Mouse (Mus musculus) hindbrain, postnatal 0 days (tissue): ENCODE measurements at regions not wholly inside any gene's neighbourhood (a gene's known extent, or its start where the extent isn't known, plus 50 kb on each side); places are given as distances from the start of the nearest gene placed in this dataset.

Experiments used
- ATAC-seq: fragments of 200-750 bp; cut with Nextera tagmentation; 2 replicates; pipeline ENCODE4 v1.8.0; 2017; ENCODE audit warnings: mild to moderate bottlenecking, moderate TSS enrichment, moderate library complexity
- DNase-seq: peaks from one replicate; pipeline ENCODE4 v3.0.0-alpha.2; 2015; ENCODE audit warnings: low spot score
- H3K27ac ChIP-seq: fragments of 300-500 bp; sonication (generic); 2 replicates; pipeline ENCODE4 v1.5.1; 2014; ENCODE audit warnings: mild to moderate bottlenecking
- H3K27me3 ChIP-seq: fragments of 300-500 bp; sonication (generic); 2 replicates; pipeline ENCODE4 v1.6.1; 2014; ENCODE audit warnings: low read length, mixed read lengths; ENCODE audit not compliant: insufficient read depth
- H3K36me3 ChIP-seq: fragments of 300-500 bp; sonication (generic); 2 replicates; pipeline ENCODE4 v1.6.1; 2014; ENCODE audit warnings: low read length, mixed read lengths; ENCODE audit not compliant: insufficient read depth
- H3K4me1 ChIP-seq: fragments of 300-500 bp; sonication (generic); 2 replicates; pipeline ENCODE4 v1.6.1; 2014; ENCODE audit warnings: antibody characterized with exemption, low read length, mixed read lengths; ENCODE audit not compliant: insufficient read depth
- H3K4me2 ChIP-seq: fragments of 300-500 bp; sonication (generic); 2 replicates; pipeline ENCODE4 v1.6.1; 2014; ENCODE audit warnings: low read depth, mild to moderate bottlenecking, low read length, moderate library complexity, mixed read lengths
- H3K4me3 ChIP-seq: fragments of 300-500 bp; sonication (generic); 2 replicates; pipeline ENCODE4 v1.5.1; 2014; ENCODE audit warnings: low read length
- H3K9ac ChIP-seq: fragments of 300-500 bp; sonication (generic); replicated peaks from 2 replicates; pipeline ENCODE4 v1.6.1; 2014; ENCODE audit warnings: mild to moderate bottlenecking, low read length, moderate library complexity, mixed read lengths
- H3K9me3 ChIP-seq: fragments of 300-500 bp; sonication (generic); 2 replicates; pipeline ENCODE4 v1.6.1; 2016; ENCODE audit warnings: low read length, mixed read lengths
- CTCF ChIP-seq: IDR thresholded peaks from 2 replicates; pipeline ENCODE4 v1.5.1; 2016; ENCODE audit warnings: antibody characterized with exemption, control low read depth, low read depth
- WGBS: fragments of 180-500 bp; shearing (Covaris S2); extraction: QIAGEN DNeasy Blood & Tissue Kit; methylation state at CpG from one replicate; pipeline ENCODE4 v1.1.7; 2014; 5-methylcytosine and 5-hydroxymethylcytosine counted together

- ATAC-seq (no peak), DNase-seq (no peak)
- 57% methylated on average over 10 of the region's 10 CpGs for WGBS
- Histone ChIP-seq H3K9ac (no peak overlapping the region), H3K36me3 (no peaks in the 10 kb centered on the region), H3K4me2 (no peak overlapping the region), H3K9me3 (no peaks in the 10 kb centered on the region), H3K27me3 (no peaks in the 10 kb centered on the region), H3K27ac (no peak overlapping the region), H3K4me1 (no peaks in the 10 kb centered on the region), H3K4me3 (no peak overlapping the region)
- no peak for TF ChIP-seq CTCF
Measured at GRCm38 (mm10) chr1:152269936-152270702, 116.4 kb downstream of the Tsen15 start.

- ATAC-seq (no peak), DNase-seq (no peak)
- no peaks in the 10 kb centered on the region for H3K9me3 ChIP-seq
- H3K27me3 ChIP-seq = no peaks in the 10 kb centered on the region
- no peak overlapping the region for H3K9ac ChIP-seq
- H3K4me3 ChIP-seq = no peak overlapping the region
- no peak overlapping the region for H3K4me2 ChIP-seq
- TF ChIP-seq CTCF = no peak
- no peak overlapping the region for H3K27ac ChIP-seq
- H3K4me1 ChIP-seq = no peaks in the 10 kb centered on the region
- no peaks in the 10 kb centered on the region for H3K36me3 ChIP-seq
Measured at GRCm38 (mm10) chr1:152266390-152266789, 120.1 kb downstream of the Tsen15 start.

DNA sequence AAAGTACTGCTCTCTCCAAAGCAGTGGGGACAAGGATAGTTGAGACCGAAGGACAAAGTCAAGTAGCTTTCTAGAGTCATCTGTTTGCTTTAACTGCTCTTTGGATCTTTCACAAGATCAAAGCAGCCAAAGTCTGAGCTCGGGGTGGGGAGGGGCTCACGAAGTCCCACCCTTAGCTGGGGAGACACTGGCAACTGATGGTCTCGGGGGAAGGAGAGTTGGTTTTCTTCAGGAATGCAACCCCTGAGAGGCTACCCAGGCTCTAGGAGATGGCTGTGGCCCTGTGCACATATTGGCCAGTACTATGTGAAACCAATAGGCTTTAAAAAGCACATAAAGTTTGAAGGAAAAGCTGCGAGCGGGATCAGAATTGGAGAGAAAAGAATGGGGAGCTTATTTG, 121.5 kb downstream of the Tsen15 start:
- WGBS = 87% methylated on average over 6 of the region's 6 CpGs
- no peak for DNase-seq
- H3K4me3 ChIP-seq = no peak overlapping the region
- no peak for ATAC-seq
- no peak overlapping the region for H3K4me2 ChIP-seq
- no peaks in the 10 kb centered on the region for H3K27me3 ChIP-seq
- H3K36me3 ChIP-seq = no peaks in the 10 kb centered on the region
- H3K4me1 ChIP-seq = no peaks in the 10 kb centered on the region
- TF ChIP-seq CTCF = no peak
- H3K9ac ChIP-seq = no peak overlapping the region
- H3K9me3 ChIP-seq = no peaks in the 10 kb centered on the region
- no peak overlapping the region for H3K27ac ChIP-seq

GRCm38 (mm10) chr1:152261472-152261871, 125.0 kb downstream of the Tsen15 start:
- Histone ChIP-seq H3K4me3 (no peak overlapping the region), H3K9me3 (no peaks in the 10 kb centered on the region), H3K27ac (no peak overlapping the region), H3K4me2 (no peak overlapping the region), H3K27me3 (no peaks in the 10 kb centered on the region), H3K36me3 (no peaks in the 10 kb centered on the region), H3K9ac (no peak overlapping the region), H3K4me1 (no peaks in the 10 kb centered on the region)
- peak; percentile 40 for TF ChIP-seq CTCF
- ATAC-seq (peak; percentile 43; the same call in 1 of the 2 replicates), DNase-seq (peak; percentile 44)
- WGBS = 25% methylated on average over 4 of the region's 4 CpGs

DNA sequence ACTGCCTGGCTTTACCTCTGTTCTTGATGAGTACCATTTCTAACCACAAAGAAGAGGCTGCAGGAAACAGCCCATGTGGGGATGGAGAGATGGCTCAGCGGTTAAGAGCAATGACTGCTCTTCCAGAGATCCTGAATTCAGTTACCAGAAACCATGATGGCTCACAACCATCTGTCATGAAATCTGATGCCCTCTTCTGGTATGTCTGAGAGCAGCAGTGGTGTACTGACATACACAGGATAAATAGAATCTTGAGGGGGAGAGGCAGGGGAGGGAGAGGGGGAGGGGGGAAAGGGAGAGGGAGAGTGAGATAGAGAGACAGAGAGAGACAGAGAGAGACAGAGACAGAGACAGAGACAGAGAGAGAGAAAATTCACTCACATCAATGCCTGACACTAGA, 125.5 kb downstream of the Tsen15 start:
- peak; percentile 35; the same call in 1 of the 2 replicates for TF ChIP-seq CTCF
- Histone ChIP-seq H3K4me2 (no peak overlapping the region), H3K27me3 (no peaks in the 10 kb centered on the region), H3K9me3 (no peaks in the 10 kb centered on the region), H3K9ac (no peak overlapping the region), H3K4me1 (no peaks in the 10 kb centered on the region), H3K36me3 (no peaks in the 10 kb centered on the region), H3K27ac (no peak overlapping the region), H3K4me3 (no peak overlapping the region)
- ATAC-seq (no peak), DNase-seq (peak; percentile 38)
- WGBS = 95% methylated on average over 1 of the region's 1 CpGs

GRCm38 (mm10) chr1:152258258-152258657, 128.2 kb downstream of the Tsen15 start:
- Histone ChIP-seq H3K9ac (no peak overlapping the region), H3K27me3 (no peaks in the 10 kb centered on the region), H3K4me1 (no peaks in the 10 kb centered on the region), H3K9me3 (no peaks in the 10 kb centered on the region), H3K4me3 (no peak overlapping the region), H3K27ac (no peak overlapping the region), H3K36me3 (no peaks in the 10 kb centered on the region), H3K4me2 (no peak overlapping the region)
- WGBS = 31% methylated on average over 12 of the region's 12 CpGs
- TF ChIP-seq CTCF = no peak
- DNase-seq (no peak), ATAC-seq (0 out of 2 replicates have a peak, but pooled peaks have one; percentile 38)

DNA sequence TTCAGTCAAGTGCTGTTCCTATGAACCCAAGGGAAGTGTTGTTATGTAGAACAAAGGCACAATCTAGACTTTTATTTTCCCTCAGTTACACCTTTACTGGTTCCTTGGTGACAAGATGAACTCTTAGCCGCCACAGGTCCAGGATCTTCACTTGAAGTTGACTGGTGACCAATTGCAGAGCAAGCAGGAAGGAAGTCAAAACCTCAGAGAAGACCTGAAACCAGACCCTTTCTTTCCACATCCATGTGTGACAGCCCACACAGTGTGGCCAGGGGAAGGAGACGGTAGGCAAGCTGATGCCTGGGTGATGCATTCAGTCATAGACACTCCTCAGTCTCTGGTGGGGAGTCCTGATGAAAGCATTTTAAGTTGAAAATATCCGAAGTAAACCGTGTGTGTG, 132.6 kb downstream of the Tsen15 start:
- Histone ChIP-seq H3K9ac (no peak overlapping the region), H3K4me3 (no peak overlapping the region), H3K36me3 (no peaks in the 10 kb centered on the region), H3K9me3 (no peaks in the 10 kb centered on the region), H3K27me3 (no peaks in the 10 kb centered on the region), H3K4me2 (no peak overlapping the region), H3K27ac (no peak overlapping the region), H3K4me1 (no peaks in the 10 kb centered on the region)
- ATAC-seq = no peak
- TF ChIP-seq CTCF = no peak
- no peak for DNase-seq
- 80% methylated on average over 4 of the region's 4 CpGs for WGBS
